Mouse (Mus musculus): ENCODE measurements around the gene Tmem198. TPM values are rescaled to one million over a fixed set of nuclear protein-coding genes. Genes with fewer than 3 reads are reported as not detected.

Gene Tmem198
- polyA plus RNA-seq, 1 experiment from 2014 or later = 34.0 TPM

DNA sequence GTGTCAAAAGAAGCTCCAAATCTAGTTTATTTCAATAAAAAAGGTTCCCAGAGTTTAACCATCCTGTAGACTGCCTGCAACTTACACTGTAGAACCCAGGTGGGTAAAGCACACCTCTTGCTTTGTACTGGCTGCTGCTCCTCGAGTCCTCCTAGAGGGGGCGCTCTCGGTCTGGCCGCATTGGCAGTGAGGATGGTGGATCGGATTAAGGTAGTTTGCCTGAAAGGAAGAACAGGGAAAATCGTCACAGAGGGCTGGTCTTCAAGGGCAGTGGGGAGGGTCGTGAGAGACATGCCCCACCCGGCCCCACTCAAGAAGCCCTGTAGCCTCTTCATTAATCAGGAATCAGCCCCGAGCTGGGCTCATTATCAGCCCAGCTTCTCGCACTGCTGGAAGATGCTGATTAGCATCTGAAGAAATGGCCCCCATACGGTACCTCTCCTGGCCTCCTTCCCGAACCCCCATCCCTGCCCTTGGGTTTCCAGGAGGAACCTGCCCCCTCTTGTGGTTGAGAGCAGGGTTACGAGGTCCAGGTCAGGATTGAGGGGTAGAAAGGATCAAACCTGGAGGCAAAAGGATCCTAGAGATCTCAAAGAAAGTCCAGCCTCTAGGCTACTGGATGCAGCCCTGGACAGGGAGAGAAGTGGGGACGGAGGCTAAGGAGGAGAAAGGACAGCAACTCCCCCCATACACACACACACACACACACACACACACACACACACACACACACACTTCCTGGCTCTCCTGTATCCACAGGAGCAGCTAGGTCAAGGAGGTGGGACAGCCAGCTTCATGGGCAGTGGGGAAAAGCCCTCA is 22.4 kb upstream of the Tmem198 start:
- Histone ChIP-seq H3K27ac (no peak overlapping the region), H3K9me3 (replicated peaks) (no peaks in the 10 kb centered on the region), H3K36me3 (ENCODE audit: poor library complexity, severe bottlenecking) (no peaks in the 10 kb centered on the region), H3K4me1 (peaks cover 49% of the 10 kb centered on the region), H3K9ac (no peak overlapping the region), H3K4me2 (no peak overlapping the region), H3K27me3 (peaks cover 63% of the 10 kb centered on the region), H3K4me3 (no peak overlapping the region)
- WGBS = 8% methylated on average over 14 of the region's 14 CpGs
- ATAC-seq = peak; percentile 16; the same call in 1 of the 2 replicates

GRCm38 (mm10) chr1:75457710-75458024 is 21.7 kb upstream of the Tmem198 start:
- peaks cover 49% of the 10 kb centered on the region for H3K4me1 ChIP-seq
- no peak for ATAC-seq
- 2% methylated on average over 7 of the region's 10 CpGs for WGBS
- H3K4me3 ChIP-seq = no peak overlapping the region
- peaks cover 56% of the 10 kb centered on the region for H3K27me3 ChIP-seq
- H3K27ac ChIP-seq = peak overlapping the region; percentile 35; the same call in 1 of the 2 replicates
- peak overlapping the region; percentile 61 for H3K4me2 ChIP-seq
- no peaks in the 10 kb centered on the region for H3K36me3 ChIP-seq (ENCODE audit: poor library complexity, severe bottlenecking)
- no peak overlapping the region for H3K9ac ChIP-seq
- H3K9me3 ChIP-seq (replicated peaks) = no peaks in the 10 kb centered on the region

DNA sequence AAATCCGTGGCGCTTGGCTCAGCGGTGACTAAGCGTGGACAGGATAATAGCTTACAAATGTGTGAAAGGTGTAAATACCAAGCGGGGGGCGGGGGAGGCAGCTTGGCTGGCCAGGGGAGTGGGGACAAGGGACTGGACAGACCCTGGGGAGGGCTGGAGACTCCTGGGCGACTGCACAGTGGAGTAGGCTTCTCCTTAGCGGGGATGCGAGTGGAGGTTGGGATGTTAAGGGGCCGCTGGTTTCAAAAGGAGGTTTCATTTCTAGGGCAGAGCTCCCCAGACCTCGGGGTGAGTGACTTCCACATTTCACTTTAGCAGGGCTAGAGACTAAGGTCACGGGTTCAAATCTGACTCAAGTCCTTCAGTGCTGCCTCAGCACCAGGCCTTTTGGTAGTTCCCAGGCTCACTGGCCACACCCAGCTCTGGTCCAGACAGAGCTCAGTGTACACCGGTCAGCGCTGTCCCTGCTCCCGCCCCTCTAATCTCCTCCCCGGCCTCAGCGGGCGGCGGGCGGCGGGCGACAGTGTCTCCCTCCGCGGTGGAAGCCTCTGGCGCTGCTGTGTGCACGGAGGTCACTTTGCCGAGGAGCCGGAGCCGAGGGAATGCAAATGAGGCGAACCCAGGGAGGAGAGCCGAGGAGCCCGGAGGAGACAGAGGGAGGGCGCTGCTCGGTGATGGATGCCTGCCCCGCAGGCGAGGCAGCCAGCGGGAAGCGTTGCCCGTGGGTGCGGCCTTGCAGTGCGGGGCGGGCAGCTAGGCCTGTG is 21.1 kb upstream of the Tmem198 start:
- peak; percentile 50 for ATAC-seq
- Histone ChIP-seq H3K27ac (peak overlapping the region; percentile 35; the same call in 1 of the 2 replicates), H3K4me2 (peak overlapping the region; percentile 61), H3K36me3 (ENCODE audit: poor library complexity, severe bottlenecking) (no peaks in the 10 kb centered on the region), H3K27me3 (peaks cover 51% of the 10 kb centered on the region), H3K9me3 (replicated peaks) (no peaks in the 10 kb centered on the region), H3K4me1 (peaks cover 49% of the 10 kb centered on the region), H3K4me3 (peak overlapping the region; percentile 26; the same call in 1 of the 2 replicates), H3K9ac (peak overlapping the region; percentile 53)
- 2% methylated on average over 42 of the region's 42 CpGs for WGBS

GRCm38 (mm10) chr1:75458789-75459684 is 20.3 kb upstream of the Tmem198 start:
- ATAC-seq = no peak
- 16% methylated on average over 23 of the region's 23 CpGs for WGBS
- H3K36me3 ChIP-seq (ENCODE audit: poor library complexity, severe bottlenecking) = no peaks in the 10 kb centered on the region
- peak overlapping the region; percentile 53 for H3K9ac ChIP-seq
- peak overlapping the region; percentile 61 for H3K4me2 ChIP-seq
- no peak overlapping the region for H3K27ac ChIP-seq
- H3K4me3 ChIP-seq = peak overlapping the region; percentile 26; the same call in 1 of the 2 replicates
- H3K27me3 ChIP-seq = peaks cover 44% of the 10 kb centered on the region
- H3K4me1 ChIP-seq = peaks cover 49% of the 10 kb centered on the region
- no peaks in the 10 kb centered on the region for H3K9me3 ChIP-seq (replicated peaks)

GRCm38 (mm10) chr1:75460297-75460696 is 19.0 kb upstream of the Tmem198 start:
- no peak overlapping the region for H3K4me2 ChIP-seq
- no peaks in the 10 kb centered on the region for H3K9me3 ChIP-seq (replicated peaks)
- H3K4me3 ChIP-seq = no peak overlapping the region
- 65% methylated on average over 7 of the region's 7 CpGs for WGBS
- H3K9ac ChIP-seq = no peak overlapping the region
- H3K27me3 ChIP-seq = peaks cover 33% of the 10 kb centered on the region
- ATAC-seq = no peak
- no peak overlapping the region for H3K27ac ChIP-seq
- no peaks in the 10 kb centered on the region for H3K36me3 ChIP-seq (ENCODE audit: poor library complexity, severe bottlenecking)
- peaks cover 43% of the 10 kb centered on the region for H3K4me1 ChIP-seq

GRCm38 (mm10) chr1:75462636-75463035 is 16.7 kb upstream of the Tmem198 start:
- no peaks in the 10 kb centered on the region for H3K36me3 ChIP-seq (ENCODE audit: poor library complexity, severe bottlenecking)
- no peak overlapping the region for H3K4me3 ChIP-seq
- no peaks in the 10 kb centered on the region for H3K9me3 ChIP-seq (replicated peaks)
- WGBS = 22% methylated on average over 1 of the region's 1 CpGs
- H3K9ac ChIP-seq = no peak overlapping the region
- no peak overlapping the region for H3K4me2 ChIP-seq
- H3K27ac ChIP-seq = no peak overlapping the region
- peaks cover 23% of the 10 kb centered on the region for H3K4me1 ChIP-seq
- peaks cover 32% of the 10 kb centered on the region for H3K27me3 ChIP-seq
- ATAC-seq = no peak

DNA sequence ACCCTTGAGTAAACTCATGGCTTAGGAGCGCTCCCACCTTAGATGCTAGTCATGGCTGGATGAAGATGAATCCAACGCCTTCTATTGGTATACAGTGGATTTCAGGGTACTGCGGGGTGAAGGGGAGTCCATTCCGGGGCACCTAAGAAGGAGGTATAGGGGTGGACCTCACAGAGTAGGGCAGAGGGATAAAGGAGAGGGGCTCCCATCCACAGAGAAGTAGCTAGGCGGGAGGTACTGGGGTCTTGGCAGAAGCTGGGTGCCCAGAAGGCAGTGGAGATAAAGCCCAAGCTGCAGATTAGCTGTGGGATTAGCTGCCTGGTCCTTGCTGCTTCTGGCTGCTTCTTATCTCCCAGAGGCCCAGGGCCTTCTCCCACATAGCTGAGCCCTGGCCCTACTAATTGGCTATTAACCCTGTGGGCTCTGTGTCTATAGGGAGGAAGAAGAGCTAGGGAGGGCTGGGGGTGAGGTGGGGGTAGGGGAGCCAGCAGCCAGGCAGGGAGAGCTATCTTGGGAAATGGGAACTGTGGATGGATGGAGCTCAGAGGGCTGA is 15.6 kb upstream of the Tmem198 start:
- no peak overlapping the region for H3K4me2 ChIP-seq
- no peak overlapping the region for H3K27ac ChIP-seq
- peaks cover 27% of the 10 kb centered on the region for H3K27me3 ChIP-seq
- H3K36me3 ChIP-seq (ENCODE audit: poor library complexity, severe bottlenecking) = no peaks in the 10 kb centered on the region
- no peak for ATAC-seq
- H3K9me3 ChIP-seq (replicated peaks) = no peaks in the 10 kb centered on the region
- no peak overlapping the region for H3K9ac ChIP-seq
- WGBS = 57% methylated on average over 5 of the region's 5 CpGs
- H3K4me3 ChIP-seq = no peak overlapping the region
- peaks cover 12% of the 10 kb centered on the region for H3K4me1 ChIP-seq

DNA sequence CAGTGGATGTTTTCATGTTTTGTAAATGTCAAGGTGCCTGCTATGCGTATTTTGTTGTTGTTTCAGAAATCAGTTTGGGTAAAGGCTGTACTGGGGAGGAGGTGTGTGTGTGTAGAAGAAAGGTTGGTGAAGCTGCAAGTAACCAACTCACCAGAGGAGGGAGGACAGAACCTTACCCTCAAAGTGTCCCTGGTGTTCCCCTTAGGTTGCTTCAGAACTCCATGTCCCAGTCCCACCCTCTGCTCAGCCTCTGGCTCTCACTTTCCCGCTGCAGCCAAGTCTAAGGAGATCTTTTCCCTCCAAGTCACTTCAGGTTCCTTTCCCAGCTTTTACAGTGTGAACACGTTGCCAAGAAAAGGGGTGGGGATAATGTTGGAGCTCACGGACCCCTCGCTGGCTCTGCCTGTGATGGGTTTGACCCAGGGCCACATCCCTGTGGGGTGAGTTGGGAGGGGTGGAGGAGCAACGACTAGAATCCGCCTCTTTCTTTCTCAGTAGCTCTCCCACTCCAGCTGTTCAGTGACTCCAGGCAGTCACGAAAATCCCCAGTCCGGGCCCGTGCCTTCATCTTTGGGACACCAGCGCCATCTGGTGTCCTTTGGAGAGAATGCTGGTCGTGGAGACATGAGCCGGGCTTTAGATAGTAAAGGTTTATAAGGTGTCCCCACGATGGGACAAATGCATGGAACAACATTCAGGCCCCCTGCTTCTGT is 12.0 kb upstream of the Tmem198 start:
- WGBS = 7% methylated on average over 14 of the region's 14 CpGs
- Histone ChIP-seq H3K36me3 (ENCODE audit: poor library complexity, severe bottlenecking) (peaks cover 4% of the 10 kb centered on the region; the same call in 1 of the 2 replicates), H3K27ac (no peak overlapping the region), H3K4me3 (no peak overlapping the region), H3K9me3 (replicated peaks) (no peaks in the 10 kb centered on the region), H3K9ac (no peak overlapping the region; the same call in 1 of the 2 replicates), H3K4me2 (peak overlapping the region; percentile 34), H3K4me1 (peaks cover 4% of the 10 kb centered on the region; the same call in 1 of the 2 replicates), H3K27me3 (peaks cover 28% of the 10 kb centered on the region)
- ATAC-seq = peak; percentile 72

DNA sequence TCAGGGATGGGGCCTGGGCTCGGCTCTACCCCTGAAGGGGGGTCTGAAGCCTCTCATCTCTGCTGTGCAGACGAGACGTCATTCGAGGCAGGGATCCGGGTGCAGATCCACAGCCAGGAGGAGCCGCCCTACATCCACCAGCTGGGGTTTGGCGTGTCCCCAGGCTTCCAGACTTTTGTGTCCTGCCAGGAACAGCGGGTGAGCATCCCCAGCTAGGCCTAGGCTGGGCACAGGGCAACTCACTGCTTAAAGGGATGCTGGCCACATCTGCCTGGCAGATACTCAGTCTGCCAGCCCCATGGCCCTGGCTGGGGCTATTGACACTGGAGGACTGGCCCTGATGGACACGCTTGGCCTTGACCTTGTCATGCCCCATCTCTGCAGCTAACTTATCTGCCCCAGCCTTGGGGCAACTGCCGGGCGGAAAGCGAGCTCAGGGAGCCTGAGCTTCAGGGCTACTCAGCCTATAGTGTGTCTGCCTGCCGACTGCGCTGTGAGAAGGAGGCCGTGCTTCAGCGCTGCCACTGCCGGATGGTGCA is 10.0 kb upstream of the Tmem198 start:
- H3K4me3 ChIP-seq = no peak overlapping the region
- 81% methylated on average over 17 of the region's 17 CpGs for WGBS
- H3K27ac ChIP-seq = no peak overlapping the region
- peaks cover 24% of the 10 kb centered on the region for H3K36me3 ChIP-seq (ENCODE audit: poor library complexity, severe bottlenecking)
- H3K4me1 ChIP-seq = peaks cover 4% of the 10 kb centered on the region; the same call in 1 of the 2 replicates
- no peaks in the 10 kb centered on the region for H3K9me3 ChIP-seq (replicated peaks)
- H3K4me2 ChIP-seq = no peak overlapping the region
- 0 out of 2 replicates have a peak overlapping the region, but pooled peaks have one; percentile 3 for H3K9ac ChIP-seq
- ATAC-seq = no peak
- H3K27me3 ChIP-seq = peaks cover 28% of the 10 kb centered on the region

GRCm38 (mm10) chr1:75476441-75476840 is 2.9 kb upstream of the Tmem198 start:
- Histone ChIP-seq H3K27ac (no peak overlapping the region), H3K4me2 (no peak overlapping the region), H3K9ac (no peak overlapping the region), H3K4me1 (peaks cover 36% of the 10 kb centered on the region), H3K4me3 (no peak overlapping the region), H3K36me3 (ENCODE audit: poor library complexity, severe bottlenecking) (peaks cover 51% of the 10 kb centered on the region), H3K27me3 (no peaks in the 10 kb centered on the region), H3K9me3 (replicated peaks) (no peaks in the 10 kb centered on the region)
- 93% methylated on average over 11 of the region's 11 CpGs for WGBS
- no peak for ATAC-seq

Measured in forebrain, embryonic 13.5 days (tissue).